Mouse (Mus musculus) heart, embryonic 15.5 days (tissue): ENCODE measurements around the gene Gm21970. TPM values are rescaled to one million over a fixed set of nuclear protein-coding genes. Genes with fewer than 3 reads are reported as not detected.

ENCODE experiments used
- ATAC-seq: fragments of 200-750 bp; cut with Nextera tagmentation; replicated peaks from 2 replicates; pipeline ENCODE4 v1.8.0; 2017; ENCODE audit warnings: low read depth, moderate TSS enrichment; ENCODE audit not compliant: insufficient number of reproducible peaks, insufficient read depth, low FRiP score
- H3K27ac ChIP-seq: fragments of 300-500 bp; sonication (generic); 2 replicates; pipeline ENCODE4 v1.5.1; 2015; ENCODE audit warnings: mild to moderate bottlenecking, inconsistent platforms
- H3K27me3 ChIP-seq: fragments of 300-500 bp; sonication (generic); 2 replicates; pipeline ENCODE4 v1.6.1; 2015; ENCODE audit warnings: inconsistent platforms
- H3K36me3 ChIP-seq: fragments of 300-500 bp; sonication (generic); 2 replicates; pipeline ENCODE4 v1.6.1; 2015; ENCODE audit warnings: mild to moderate bottlenecking, inconsistent platforms
- H3K4me1 ChIP-seq: fragments of 300-500 bp; sonication (generic); replicated peaks from 2 replicates; pipeline ENCODE4 v1.6.1; 2015; ENCODE audit warnings: inconsistent platforms
- H3K4me2 ChIP-seq: fragments of 300-500 bp; sonication (generic); 2 replicates; pipeline ENCODE4 v1.6.1; 2015; ENCODE audit warnings: inconsistent platforms, mild to moderate bottlenecking, moderate library complexity
- H3K4me3 ChIP-seq: fragments of 300-500 bp; sonication (generic); 2 replicates; pipeline ENCODE4 v1.5.1; 2015; ENCODE audit warnings: mild to moderate bottlenecking, inconsistent platforms
- H3K9ac ChIP-seq: fragments of 300-500 bp; sonication (generic); 2 replicates; pipeline ENCODE4 v1.6.1; 2015; ENCODE audit warnings: mild to moderate bottlenecking, inconsistent platforms
- H3K9me3 ChIP-seq: fragments of 300-500 bp; sonication (generic); replicated peaks from 2 replicates; pipeline ENCODE4 v1.6.1; 2016; ENCODE audit warnings: inconsistent platforms
- WGBS: fragments of 180-500 bp; shearing (Covaris S2); methylation state at CpG from one replicate; pipeline ENCODE4 v1.1.7; 2015; ENCODE audit warnings: mixed read lengths; 5-methylcytosine and 5-hydroxymethylcytosine counted together
- polyA plus RNA-seq: library from polyadenylated mRNA; unstranded; fragments of >200 nt; fragmentation: Nextera tagmentation; extraction: Ambion mirVana; gene quantifications from 2 replicates; pipeline ENCODE4 v1.2.1, GENCODE M21; 2015

Gene Gm21970
- polyA plus RNA-seq, 1 experiment from 2014 or later: not detected

- no peak for ATAC-seq
- peak overlapping the region; percentile 92 for H3K9ac ChIP-seq
- no peaks in the 10 kb centered on the region for H3K36me3 ChIP-seq
- 30% methylated on average over 13 of the region's 13 CpGs for WGBS
- peak overlapping the region; percentile 95 for H3K4me3 ChIP-seq
- H3K4me2 ChIP-seq: peak overlapping the region; percentile 74
- H3K27me3 ChIP-seq: no peaks in the 10 kb centered on the region
- peak overlapping the region; percentile 98 for H3K27ac ChIP-seq
- peaks cover 21% of the 10 kb centered on the region for H3K4me1 ChIP-seq
- H3K9me3 ChIP-seq: no peaks in the 10 kb centered on the region
Observed at GRCm38 (mm10) chr16:91373473-91374252, 17.9 kb upstream of the Gm21970 start.

GRCm38 (mm10) chr16:91374253-91374634 lies 17.3 kb upstream of the Gm21970 start:
- 36% methylated on average over 3 of the region's 3 CpGs for WGBS
- Histone ChIP-seq H3K9ac (no peak overlapping the region), H3K4me2 (peak overlapping the region; percentile 74), H3K27me3 (no peaks in the 10 kb centered on the region), H3K4me3 (peak overlapping the region; percentile 95), H3K4me1 (peaks cover 27% of the 10 kb centered on the region), H3K36me3 (no peaks in the 10 kb centered on the region), H3K9me3 (no peaks in the 10 kb centered on the region), H3K27ac (no peak overlapping the region)
- no peak for ATAC-seq

GRCm38 (mm10) chr16:91376701-91377100 lies 14.8 kb upstream of the Gm21970 start:
- H3K4me2 ChIP-seq: no peak overlapping the region
- 92% methylated on average over 10 of the region's 10 CpGs for WGBS
- H3K27ac ChIP-seq: peak overlapping the region; percentile 1; the same call in 1 of the 2 replicates
- H3K27me3 ChIP-seq: no peaks in the 10 kb centered on the region
- no peak for ATAC-seq
- 0 out of 2 replicates have a peak, but pooled peaks cover 5% of the 10 kb centered on the region for H3K36me3 ChIP-seq
- no peaks in the 10 kb centered on the region for H3K9me3 ChIP-seq
- H3K4me3 ChIP-seq: no peak overlapping the region
- H3K4me1 ChIP-seq: peaks cover 40% of the 10 kb centered on the region
- no peak overlapping the region for H3K9ac ChIP-seq

GRCm38 (mm10) chr16:91378431-91378986 lies 13.0 kb upstream of the Gm21970 start:
- 49% methylated on average over 17 of the region's 17 CpGs for WGBS

GRCm38 (mm10) chr16:91378991-91379390 lies 12.5 kb upstream of the Gm21970 start:
- 17% methylated on average over 9 of the region's 9 CpGs for WGBS
- peak; percentile 65 for ATAC-seq

More at GRCm38 (mm10) chr16:91378431-91378986, 13.0 kb upstream of the Gm21970 start:
- Histone ChIP-seq H3K4me2 (peak overlapping the region; percentile 44), H3K4me1 (peaks cover 37% of the 10 kb centered on the region), H3K27me3 (no peaks in the 10 kb centered on the region), H3K4me3 (peak overlapping the region; percentile 16), H3K27ac (peak overlapping the region; percentile 71), H3K9ac (no peak overlapping the region; the same call in 1 of the 2 replicates), H3K9me3 (no peaks in the 10 kb centered on the region), H3K36me3 (0 out of 2 replicates have a peak, but pooled peaks cover 8% of the 10 kb centered on the region)
- ATAC-seq: no peak

GRCm38 (mm10) chr16:91379412-91379811 lies 12.1 kb upstream of the Gm21970 start:
- no peaks in the 10 kb centered on the region for H3K27me3 ChIP-seq
- H3K9me3 ChIP-seq: no peaks in the 10 kb centered on the region
- H3K36me3 ChIP-seq: peaks cover 16% of the 10 kb centered on the region
- 43% methylated on average over 3 of the region's 3 CpGs for WGBS
- H3K4me2 ChIP-seq: peak overlapping the region; percentile 44; the same call in 1 of the 2 replicates
- H3K4me1 ChIP-seq: peaks cover 28% of the 10 kb centered on the region
- no peak for ATAC-seq
- H3K9ac ChIP-seq: no peak overlapping the region
- H3K4me3 ChIP-seq: no peak overlapping the region
- peak overlapping the region; percentile 71 for H3K27ac ChIP-seq

More at GRCm38 (mm10) chr16:91378991-91379390, 12.5 kb upstream of the Gm21970 start:
- H3K4me2 ChIP-seq: peak overlapping the region; percentile 44
- no peaks in the 10 kb centered on the region for H3K9me3 ChIP-seq
- peak overlapping the region; percentile 16 for H3K4me3 ChIP-seq
- H3K27ac ChIP-seq: peak overlapping the region; percentile 71
- H3K27me3 ChIP-seq: no peaks in the 10 kb centered on the region
- H3K9ac ChIP-seq: no peak overlapping the region; the same call in 1 of the 2 replicates
- H3K36me3 ChIP-seq: peaks cover 12% of the 10 kb centered on the region; the same call in 1 of the 2 replicates
- peaks cover 32% of the 10 kb centered on the region for H3K4me1 ChIP-seq

- Histone ChIP-seq H3K9me3 (no peaks in the 10 kb centered on the region), H3K4me1 (peaks cover 27% of the 10 kb centered on the region), H3K4me3 (no peak overlapping the region), H3K4me2 (no peak overlapping the region), H3K36me3 (peaks cover 22% of the 10 kb centered on the region), H3K9ac (no peak overlapping the region), H3K27me3 (no peaks in the 10 kb centered on the region), H3K27ac (no peak overlapping the region)
- 53% methylated on average over 5 of the region's 5 CpGs for WGBS
- ATAC-seq: no peak
Observed at GRCm38 (mm10) chr16:91380151-91380550, 11.4 kb upstream of the Gm21970 start.

GRCm38 (mm10) chr16:91381606-91382005 lies 9.9 kb upstream of the Gm21970 start:
- peaks cover 22% of the 10 kb centered on the region for H3K36me3 ChIP-seq
- H3K9me3 ChIP-seq: no peaks in the 10 kb centered on the region
- H3K9ac ChIP-seq: no peak overlapping the region
- H3K27me3 ChIP-seq: no peaks in the 10 kb centered on the region
- 80% methylated on average over 4 of the region's 4 CpGs for WGBS
- H3K4me1 ChIP-seq: peaks cover 27% of the 10 kb centered on the region
- H3K4me2 ChIP-seq: no peak overlapping the region
- no peak overlapping the region for H3K4me3 ChIP-seq
- no peak for ATAC-seq
- H3K27ac ChIP-seq: no peak overlapping the region

GRCm38 (mm10) chr16:91382261-91382790 lies 9.2 kb upstream of the Gm21970 start:
- Histone ChIP-seq H3K27ac (no peak overlapping the region), H3K4me2 (no peak overlapping the region), H3K4me1 (peaks cover 27% of the 10 kb centered on the region), H3K9ac (no peak overlapping the region), H3K4me3 (no peak overlapping the region), H3K27me3 (no peaks in the 10 kb centered on the region), H3K36me3 (peaks cover 28% of the 10 kb centered on the region), H3K9me3 (no peaks in the 10 kb centered on the region)
- 84% methylated on average over 9 of the region's 9 CpGs for WGBS
- ATAC-seq: no peak

- H3K9ac ChIP-seq: no peak overlapping the region
- no peak overlapping the region for H3K4me3 ChIP-seq
- H3K4me1 ChIP-seq: peaks cover 13% of the 10 kb centered on the region
- no peak for ATAC-seq
- H3K27ac ChIP-seq: no peak overlapping the region
- H3K36me3 ChIP-seq: peaks cover 43% of the 10 kb centered on the region
- no peaks in the 10 kb centered on the region for H3K9me3 ChIP-seq
- H3K4me2 ChIP-seq: no peak overlapping the region
- 82% methylated on average over 4 of the region's 4 CpGs for WGBS
- H3K27me3 ChIP-seq: no peaks in the 10 kb centered on the region
Observed at GRCm38 (mm10) chr16:91384221-91384620, 7.3 kb upstream of the Gm21970 start.

GRCm38 (mm10) chr16:91385621-91386020 lies 5.9 kb upstream of the Gm21970 start:
- Histone ChIP-seq H3K4me2 (no peak overlapping the region), H3K27ac (peak overlapping the region; percentile 62), H3K36me3 (peaks cover 50% of the 10 kb centered on the region), H3K27me3 (no peaks in the 10 kb centered on the region), H3K9me3 (no peaks in the 10 kb centered on the region), H3K4me1 (peaks cover 3% of the 10 kb centered on the region; the same call in 1 of the 2 replicates), H3K4me3 (no peak overlapping the region), H3K9ac (no peak overlapping the region)
- no peak for ATAC-seq
- 53% methylated on average over 10 of the region's 10 CpGs for WGBS
